Mouse (Mus musculus): ENCODE measurements around the gene Irf9. TPM values are rescaled to one million over a fixed set of nuclear protein-coding genes. Genes with fewer than 3 reads are reported as not detected.

The Irf9 gene
- polyA plus RNA-seq, 1 experiment: 77.7 TPM

- Histone ChIP-seq H3K4me1 (ENCODE audit: control insufficient read depth, insufficient read depth, low read length) (peaks cover 18% of the 10 kb centered on the region), H3K4me3 (ENCODE audit: insufficient read depth, low read length) (no peak overlapping the region), H3K27ac (ENCODE audit: insufficient read depth, low read depth, low read length) (no peak overlapping the region)
- TF ChIP-seq POLR2A (IDR thresholded peaks at IDR 0.05; ENCODE audit: borderline replicate concordance, low read depth, low read length): no peak
- TF ChIP-seq CTCF (IDR thresholded peaks at IDR 0.05; ENCODE audit: low read depth, low read length): no peak
Observed at GRCm38 (mm10) chr14:55579511-55580496, 23.6 kb upstream of the Irf9 start.

- Histone ChIP-seq H3K4me3 (ENCODE audit: insufficient read depth, low read length) (no peak overlapping the region), H3K27ac (ENCODE audit: insufficient read depth, low read depth, low read length) (no peak overlapping the region), H3K4me1 (ENCODE audit: control insufficient read depth, insufficient read depth, low read length) (peaks cover 21% of the 10 kb centered on the region)
- no peak for TF ChIP-seq POLR2A (IDR thresholded peaks at IDR 0.05; ENCODE audit: borderline replicate concordance, low read depth, low read length)
Observed at GRCm38 (mm10) chr14:55580731-55581130, 22.6 kb upstream of the Irf9 start.

GRCm38 (mm10) chr14:55581981-55582681, 21.2 kb upstream of the Irf9 start:
- Histone ChIP-seq H3K27ac (ENCODE audit: insufficient read depth, low read depth, low read length) (no peak overlapping the region), H3K4me3 (ENCODE audit: insufficient read depth, low read length) (no peak overlapping the region), H3K4me1 (ENCODE audit: control insufficient read depth, insufficient read depth, low read length) (peaks cover 24% of the 10 kb centered on the region)
- TF ChIP-seq POLR2A (IDR thresholded peaks at IDR 0.05; ENCODE audit: borderline replicate concordance, low read depth, low read length) (no peak), CTCF (IDR thresholded peaks at IDR 0.05; ENCODE audit: low read depth, low read length) (peak; percentile 56)

GRCm38 (mm10) chr14:55584303-55584701, 19.1 kb upstream of the Irf9 start:
- H3K4me1 ChIP-seq (ENCODE audit: control insufficient read depth, insufficient read depth, low read length): peaks cover 20% of the 10 kb centered on the region
- H3K27ac ChIP-seq (ENCODE audit: insufficient read depth, low read depth, low read length): no peak overlapping the region
- peak overlapping the region; percentile 79 for H3K4me3 ChIP-seq (ENCODE audit: insufficient read depth, low read length)
- no peak for TF ChIP-seq CTCF (IDR thresholded peaks at IDR 0.05; ENCODE audit: low read depth, low read length)

GRCm38 (mm10) chr14:55584702-55585565, 18.4 kb upstream of the Irf9 start, which contains the start of gene Emc9:
Gene Emc9 (minus strand): TSS chr14:55585302.
- H3K27ac ChIP-seq (ENCODE audit: insufficient read depth, low read depth, low read length): peak within 1 kb of the TSS; percentile 63
- peaks cover 18% of the 10 kb centered on the region for H3K4me1 ChIP-seq (ENCODE audit: control insufficient read depth, insufficient read depth, low read length)
- TF ChIP-seq CTCF (IDR thresholded peaks at IDR 0.05; ENCODE audit: low read depth, low read length): no peak
- no peak for TF ChIP-seq POLR2A (IDR thresholded peaks at IDR 0.05; ENCODE audit: borderline replicate concordance, low read depth, low read length)
- peak within 1 kb of the TSS; percentile 79 for H3K4me3 ChIP-seq (ENCODE audit: insufficient read depth, low read length)

GRCm38 (mm10) chr14:55585566-55585960, 17.8 kb upstream of the Irf9 start:
- peak overlapping the region; percentile 14; the same call in 1 of the 2 replicates for H3K4me3 ChIP-seq (ENCODE audit: insufficient read depth, low read length)
- TF ChIP-seq POLR2A (IDR thresholded peaks at IDR 0.05; ENCODE audit: borderline replicate concordance, low read depth, low read length) (no peak), CTCF (IDR thresholded peaks at IDR 0.05; ENCODE audit: low read depth, low read length) (no peak)
- peak overlapping the region; percentile 63 for H3K27ac ChIP-seq (ENCODE audit: insufficient read depth, low read depth, low read length)
- peaks cover 18% of the 10 kb centered on the region for H3K4me1 ChIP-seq (ENCODE audit: control insufficient read depth, insufficient read depth, low read length)

GRCm38 (mm10) chr14:55586149-55586548, 17.2 kb upstream of the Irf9 start:
- no peak overlapping the region for H3K4me3 ChIP-seq (ENCODE audit: insufficient read depth, low read length)

GRCm38 (mm10) chr14:55589271-55589670, 14.1 kb upstream of the Irf9 start:
- Histone ChIP-seq H3K4me1 (ENCODE audit: control insufficient read depth, insufficient read depth, low read length) (peaks cover 17% of the 10 kb centered on the region), H3K4me3 (ENCODE audit: insufficient read depth, low read length) (no peak overlapping the region)

More at GRCm38 (mm10) chr14:55586149-55586548, 17.2 kb upstream of the Irf9 start:
- Histone ChIP-seq H3K27ac (ENCODE audit: insufficient read depth, low read depth, low read length) (peak overlapping the region; percentile 63), H3K4me1 (ENCODE audit: control insufficient read depth, insufficient read depth, low read length) (peaks cover 18% of the 10 kb centered on the region)
- no peak for TF ChIP-seq CTCF (IDR thresholded peaks at IDR 0.05; ENCODE audit: low read depth, low read length)
- no peak for TF ChIP-seq POLR2A (IDR thresholded peaks at IDR 0.05; ENCODE audit: borderline replicate concordance, low read depth, low read length)

GRCm38 (mm10) chr14:55589771-55590448, 13.5 kb upstream of the Irf9 start:
- Histone ChIP-seq H3K27ac (ENCODE audit: insufficient read depth, low read depth, low read length) (peak overlapping the region; percentile 62), H3K4me1 (ENCODE audit: control insufficient read depth, insufficient read depth, low read length) (peaks cover 13% of the 10 kb centered on the region), H3K4me3 (ENCODE audit: insufficient read depth, low read length) (peak overlapping the region; percentile 76)
- TF ChIP-seq CTCF (IDR thresholded peaks at IDR 0.05; ENCODE audit: low read depth, low read length): no peak
- no peak for TF ChIP-seq POLR2A (IDR thresholded peaks at IDR 0.05; ENCODE audit: borderline replicate concordance, low read depth, low read length)

More at GRCm38 (mm10) chr14:55589271-55589670, 14.1 kb upstream of the Irf9 start:
- TF ChIP-seq POLR2A (IDR thresholded peaks at IDR 0.05; ENCODE audit: borderline replicate concordance, low read depth, low read length) (no peak), CTCF (IDR thresholded peaks at IDR 0.05; ENCODE audit: low read depth, low read length) (no peak)
- H3K27ac ChIP-seq (ENCODE audit: insufficient read depth, low read depth, low read length): no peak overlapping the region

All from bone marrow macrophage, adult 2 months (primary cell).